Mouse (Mus musculus) thymus, postnatal 4 days (tissue): ENCODE data around the gene Zfp976.
"Not testable (repeated sequence)": the region's sequence is repeated elsewhere in the genome, so short reads cannot be mapped to it uniquely, and the experiment has no call there.

Experiments
- DNase-seq: peaks from one replicate; pipeline ENCODE4 v3.0.0; 2021

Zfp976 gene

DNA sequence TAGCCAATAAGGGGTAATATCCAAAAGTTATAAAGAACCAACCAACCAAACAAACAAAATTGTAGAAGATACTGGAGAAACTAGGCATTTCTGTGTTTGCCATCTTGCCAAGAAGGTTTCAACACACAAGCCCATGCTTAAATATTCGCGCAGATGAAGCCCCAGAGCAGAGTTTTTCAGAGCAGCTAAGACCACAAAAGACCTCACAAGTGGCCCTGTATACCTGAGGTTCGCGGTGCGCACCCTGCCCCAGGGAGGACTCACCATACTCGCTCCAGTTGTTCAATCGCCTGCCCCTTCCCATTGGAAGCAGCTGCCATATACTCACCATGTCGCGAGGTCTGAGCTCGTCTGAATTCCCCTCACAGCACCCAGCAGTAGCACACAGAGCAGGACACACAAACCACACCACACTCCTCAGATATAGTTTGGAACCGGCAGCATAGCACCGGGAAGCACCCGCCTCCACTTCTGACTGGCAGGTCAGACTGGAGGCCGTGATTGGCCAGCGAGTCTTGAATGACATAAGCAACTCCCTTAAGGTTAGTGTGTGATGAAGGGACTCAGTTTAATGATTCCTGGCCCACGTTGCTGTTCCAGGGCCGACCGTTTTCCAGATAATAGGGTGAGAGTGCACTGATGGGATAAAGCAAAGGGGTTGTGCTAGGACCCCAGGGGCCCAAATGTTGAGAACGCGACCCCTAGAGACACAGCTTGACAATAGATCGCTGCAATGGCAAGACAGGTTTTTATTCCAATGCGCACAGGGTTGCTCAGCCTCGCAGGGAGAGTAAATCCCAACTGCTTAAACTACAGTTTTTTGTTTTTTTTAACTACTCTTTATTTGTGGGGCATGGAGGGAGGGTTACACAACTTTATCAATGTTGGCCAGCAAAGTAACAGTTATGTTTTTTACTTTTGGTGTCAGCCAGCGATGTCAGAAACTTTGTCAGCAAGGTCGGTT is at the start of gene Zfp976:
Gene Zfp976, minus strand, starts transcription at position 437 of the 964 bp plus-strand sequence.
- peak; percentile 48 for DNase-seq

- DNase-seq, result not testable (repeated sequence)
These were observed 37.7 kb upstream of the Zfp976 start for GRCm38 (mm10) chr7:42680081-42680480.

DNA sequence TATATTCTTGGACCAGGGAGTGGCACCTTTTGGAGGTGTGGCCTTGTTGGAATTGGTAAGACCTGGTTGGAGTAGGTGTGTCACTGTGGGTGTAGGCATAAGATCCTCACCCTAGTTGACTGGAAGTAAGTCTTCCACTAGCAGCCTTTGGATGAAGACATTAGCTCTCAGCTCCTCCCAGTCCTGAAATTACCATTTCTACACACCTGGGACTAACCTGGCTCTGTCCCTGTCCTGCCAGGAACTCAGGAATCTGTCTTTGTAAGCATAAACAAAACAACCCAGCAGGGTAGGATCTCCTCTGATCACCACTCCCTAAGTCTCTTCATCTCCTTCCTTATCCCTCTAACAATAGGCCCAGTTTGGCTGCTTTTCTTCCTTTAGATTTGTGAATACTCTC is 37.3 kb upstream of the Zfp976 start:
- DNase-seq, result not testable (repeated sequence)

DNA sequence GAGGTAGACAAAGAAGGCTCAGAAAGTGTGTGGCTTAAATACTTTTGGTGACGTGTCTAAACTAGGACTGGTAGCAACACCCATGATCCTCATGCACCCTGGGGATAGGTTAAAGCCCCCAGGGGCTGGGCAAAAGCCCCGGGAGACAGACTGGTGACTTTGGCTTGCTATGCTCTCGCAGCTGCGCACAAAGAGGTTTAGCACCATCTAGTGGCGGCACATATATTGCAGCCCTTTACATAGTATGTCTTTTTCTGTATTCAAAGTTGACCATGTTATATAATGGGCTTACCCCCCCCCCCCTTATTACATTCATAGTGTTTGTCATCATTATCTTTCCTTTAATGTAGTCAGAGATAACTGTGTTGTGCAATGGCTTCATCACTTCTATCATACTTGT is 17.8 kb upstream of the Zfp976 start:
- peak; percentile 47 for DNase-seq

DNA sequence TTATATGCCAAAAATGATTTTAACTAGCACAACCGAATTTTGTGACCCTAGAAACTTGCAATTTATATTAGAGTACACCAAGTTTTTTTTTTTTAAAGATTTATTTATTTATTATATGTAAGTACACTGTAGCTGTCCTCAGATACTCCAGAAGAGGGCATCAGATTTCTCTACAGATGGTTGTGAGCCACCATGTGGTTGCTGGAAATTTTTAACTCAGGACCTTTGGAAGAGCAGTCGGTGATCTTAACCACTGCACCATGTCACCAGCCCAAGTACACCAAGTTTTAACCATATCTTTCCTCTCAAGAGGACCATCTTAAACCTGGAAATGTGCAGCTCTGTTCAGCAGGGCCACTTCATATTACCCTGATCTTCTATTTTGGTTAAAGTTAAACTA is 12.8 kb upstream of the Zfp976 start:
- not testable (repeated sequence) for DNase-seq

DNA sequence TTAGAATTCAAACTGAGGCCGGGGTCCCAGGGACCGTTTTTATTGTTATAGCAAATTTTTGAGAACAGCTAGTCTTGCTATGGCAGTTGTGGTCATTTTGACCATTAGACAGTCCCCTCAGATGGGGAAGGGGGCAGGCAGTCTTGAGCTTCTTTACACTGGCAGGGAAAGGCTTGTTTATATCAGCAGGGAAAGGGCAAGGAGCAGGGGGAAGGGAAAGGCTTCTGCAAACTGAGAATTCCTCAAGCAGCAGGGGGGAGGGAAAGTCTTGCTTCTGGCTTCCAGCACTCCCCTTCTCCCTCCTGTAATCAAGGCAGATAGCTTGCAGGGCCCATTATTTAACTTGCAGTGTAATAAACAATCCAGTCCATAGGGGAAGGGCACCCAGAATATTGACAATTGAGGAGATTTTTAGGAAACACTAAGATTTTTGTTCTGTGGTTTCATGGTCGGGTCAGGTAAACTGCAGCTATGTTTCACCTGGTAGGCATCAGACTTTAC is 782 bp upstream of the Zfp976 start:
- DNase-seq, result not testable (repeated sequence)

GRCm38 (mm10) chr7:42631031-42631430 is 11.4 kb downstream of the Zfp976 start:
- not testable (repeated sequence) for DNase-seq

DNA sequence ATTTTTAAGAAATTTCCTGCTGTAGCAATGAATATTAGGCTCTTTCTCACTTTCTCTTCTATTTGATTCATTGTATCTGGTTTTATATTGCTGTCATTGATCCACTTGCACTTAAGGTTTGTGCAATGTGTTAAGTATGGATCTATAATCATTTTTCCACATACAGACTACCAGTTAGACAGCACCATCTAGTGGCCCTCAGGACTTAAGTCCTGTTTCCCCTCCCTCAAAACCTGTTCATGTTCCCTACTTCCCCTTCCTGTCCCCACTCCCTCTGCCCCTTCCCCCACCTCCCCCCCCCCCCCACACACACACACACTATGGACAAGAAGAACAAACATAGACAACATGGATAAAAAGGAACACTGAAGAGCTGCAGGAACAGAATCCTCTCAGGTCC is 46.7 kb downstream of the Zfp976 start:
- not testable (repeated sequence) for DNase-seq

DNA sequence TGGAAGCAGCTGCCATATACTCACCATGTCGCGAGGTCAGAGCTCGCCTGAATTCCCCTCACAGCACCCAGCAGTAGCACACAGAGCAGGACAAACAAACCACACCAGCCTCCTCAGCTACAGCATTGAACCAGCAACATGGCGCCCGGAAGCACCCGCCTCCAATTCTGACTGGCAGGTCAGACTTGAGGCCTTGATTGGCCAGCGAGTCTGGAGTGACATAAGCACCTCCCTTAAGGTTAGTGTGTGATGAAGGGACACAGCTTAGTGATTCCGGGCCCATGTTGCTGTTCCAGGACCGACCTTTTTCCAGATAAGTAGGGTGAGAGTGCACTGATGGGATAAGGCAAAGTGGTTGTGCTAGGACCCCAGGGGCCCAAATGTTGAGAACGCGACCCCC is 50.0 kb downstream of the Zfp976 start, which contains the start of gene Zfp977:
Gene Zfp977, minus strand, starts transcription at position 135 of the 400 bp plus-strand sequence.
- DNase-seq, result not testable (repeated sequence)

DNA sequence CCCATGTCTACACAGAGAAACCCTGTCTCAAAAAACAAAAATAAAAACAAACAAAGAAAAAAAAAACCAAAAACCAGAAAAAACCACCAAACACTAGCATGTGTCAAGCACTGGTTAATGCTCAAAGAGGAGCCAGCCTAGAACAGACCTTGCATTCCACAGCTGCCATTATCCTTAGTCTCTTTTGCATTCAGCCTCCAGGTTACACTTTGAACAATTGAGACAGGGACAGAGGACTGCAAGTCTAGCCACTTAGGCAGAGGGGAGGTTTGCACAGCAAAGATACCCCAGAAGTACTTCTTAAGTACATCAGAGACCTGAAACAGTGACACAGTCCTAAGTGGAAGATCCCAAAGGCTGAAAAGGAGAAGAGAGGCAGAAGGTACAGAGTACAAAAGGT is 51.1 kb downstream of the Zfp976 start:
- DNase-seq, result not testable (repeated sequence)

DNA sequence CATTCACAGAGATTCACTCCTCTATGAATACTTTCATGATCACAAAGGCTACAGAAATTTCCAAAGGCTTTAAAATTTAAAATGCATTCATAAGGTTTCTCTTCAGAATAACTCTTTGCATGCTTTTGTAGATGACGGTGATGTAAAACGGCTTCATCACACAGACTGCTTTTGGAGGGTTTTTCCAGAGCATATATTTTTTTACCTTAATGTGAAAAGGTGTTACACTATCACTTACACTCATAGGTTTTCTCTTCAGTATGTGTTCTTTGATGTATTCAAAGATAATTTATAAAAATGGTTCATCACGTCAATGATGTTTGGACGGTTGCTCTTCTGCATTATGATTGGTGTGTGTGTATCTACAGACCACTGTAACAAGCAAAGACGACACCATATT is 63.9 kb downstream of the Zfp976 start, which contains the start of gene Gm21028:
Gene Gm21028, minus strand, starts transcription at position 101 of the 400 bp plus-strand sequence.
- no peak for DNase-seq
